Mouse (Mus musculus) liver, embryonic 13.5 days (tissue): ENCODE measurements at regions not wholly inside any gene's neighbourhood (a gene's known extent, or its start where the extent isn't known, plus 50 kb on each side); places are given as distances from the start of the nearest gene placed in this dataset.

Source experiments
- ATAC-seq: fragments of 200-750 bp; cut with Nextera tagmentation; 2 replicates; pipeline ENCODE4 v1.8.0; 2017; ENCODE audit warnings: low read depth, mild to moderate bottlenecking, moderate number of reproducible peaks, moderate library complexity
- DNase-seq: peaks from one replicate; pipeline ENCODE4 v3.0.0; 2022
- H3K27ac ChIP-seq: fragments of 300-500 bp; sonication (generic); 2 replicates; pipeline ENCODE4 v1.5.1; 2015; ENCODE audit warnings: moderate library complexity, mild to moderate bottlenecking, inconsistent platforms
- H3K27me3 ChIP-seq: fragments of 300-500 bp; sonication (generic); 2 replicates; pipeline ENCODE4 v1.6.1; 2015; ENCODE audit warnings: mild to moderate bottlenecking, inconsistent platforms
- H3K36me3 ChIP-seq: fragments of 300-500 bp; sonication (generic); 2 replicates; pipeline ENCODE4 v1.6.1; 2015; ENCODE audit warnings: mild to moderate bottlenecking, inconsistent platforms
- H3K4me1 ChIP-seq: fragments of 300-500 bp; sonication (generic); replicated peaks from 2 replicates; pipeline ENCODE4 v1.6.1; 2015; ENCODE audit warnings: inconsistent platforms
- H3K4me2 ChIP-seq: fragments of 300-500 bp; sonication (generic); 2 replicates; pipeline ENCODE4 v1.6.1; 2015; ENCODE audit warnings: inconsistent platforms, mild to moderate bottlenecking, moderate library complexity
- H3K4me3 ChIP-seq: fragments of 300-500 bp; sonication (generic); replicated peaks from 2 replicates; pipeline ENCODE4 v1.5.1; 2015; ENCODE audit warnings: mild to moderate bottlenecking, inconsistent platforms
- H3K9ac ChIP-seq: fragments of 300-500 bp; sonication (generic); 2 replicates; pipeline ENCODE4 v1.6.1; 2015; ENCODE audit warnings: mild to moderate bottlenecking, inconsistent platforms
- H3K9me3 ChIP-seq: fragments of 300-500 bp; sonication (generic); replicated peaks from 2 replicates; pipeline ENCODE4 v1.6.1; 2016; ENCODE audit warnings: inconsistent platforms
- WGBS: fragments of 180-500 bp; shearing (Covaris S2); methylation state at CpG from one replicate; pipeline ENCODE4 v1.1.7; 2015; ENCODE audit not compliant: insufficient replicate concordance; 5-methylcytosine and 5-hydroxymethylcytosine counted together

DNA sequence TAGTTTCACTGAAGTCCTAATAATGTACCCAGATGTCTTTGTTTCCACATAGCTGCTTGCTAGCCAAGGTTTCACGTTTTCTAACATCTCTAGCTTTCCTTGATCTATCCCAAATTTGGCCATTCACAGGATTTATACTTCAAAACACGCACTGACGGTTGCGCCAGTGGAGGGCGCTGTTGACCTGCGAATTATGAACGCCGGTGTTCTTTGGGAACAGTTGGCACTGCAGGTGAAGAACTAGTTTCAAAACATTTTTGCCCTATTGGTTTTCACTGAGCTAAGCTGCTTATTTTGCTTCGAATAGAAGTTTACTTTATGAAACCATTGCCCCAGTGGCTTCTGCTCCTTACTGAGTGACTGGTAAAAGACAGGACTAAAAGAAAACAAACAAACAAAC is 76.7 kb upstream of the Slitrk3 start:
- H3K27me3 ChIP-seq, result no peaks in the 10 kb centered on the region
- H3K36me3 ChIP-seq, result no peaks in the 10 kb centered on the region
- H3K4me2 ChIP-seq, result no peak overlapping the region
- H3K9me3 ChIP-seq, result no peaks in the 10 kb centered on the region
- ATAC-seq (no peak), DNase-seq (no peak)
- 4% methylated on average over 9 of the region's 9 CpGs for WGBS
- no peak overlapping the region for H3K27ac ChIP-seq
- no peak overlapping the region for H3K9ac ChIP-seq
- no peaks in the 10 kb centered on the region for H3K4me1 ChIP-seq
- no peak overlapping the region for H3K4me3 ChIP-seq

DNA sequence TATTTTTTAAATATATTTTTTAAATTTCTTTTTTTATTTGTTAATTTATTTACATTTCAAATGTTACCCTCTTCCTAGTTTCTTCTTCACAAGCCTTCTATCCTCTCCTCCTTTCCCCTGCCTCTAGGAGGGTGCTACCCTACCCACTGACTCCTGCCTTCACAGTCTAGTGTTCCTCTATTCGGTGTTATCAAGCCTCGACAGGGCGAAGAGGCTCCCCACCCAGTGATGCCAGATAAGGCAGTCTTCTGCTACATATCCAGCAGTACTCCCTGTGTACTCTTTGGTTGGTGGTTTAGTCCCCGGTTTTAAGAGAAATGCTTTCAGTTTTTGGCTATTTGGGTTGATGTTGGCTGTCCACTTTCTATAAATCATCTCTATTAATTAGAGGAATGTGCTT is 67.5 kb upstream of the Slitrk3 start:
- Histone ChIP-seq H3K4me1 (no peaks in the 10 kb centered on the region), H3K4me2 (0 out of 2 replicates have a peak overlapping the region, but pooled peaks have one; percentile 13), H3K9me3 (no peaks in the 10 kb centered on the region), H3K27me3 (no peaks in the 10 kb centered on the region), H3K9ac (no peak overlapping the region), H3K36me3 (no peaks in the 10 kb centered on the region), H3K4me3 (no peak overlapping the region), H3K27ac (no peak overlapping the region)
- 34% methylated on average over 4 of the region's 4 CpGs for WGBS
- ATAC-seq (peak; percentile 100), DNase-seq (peak; percentile 22)

DNA sequence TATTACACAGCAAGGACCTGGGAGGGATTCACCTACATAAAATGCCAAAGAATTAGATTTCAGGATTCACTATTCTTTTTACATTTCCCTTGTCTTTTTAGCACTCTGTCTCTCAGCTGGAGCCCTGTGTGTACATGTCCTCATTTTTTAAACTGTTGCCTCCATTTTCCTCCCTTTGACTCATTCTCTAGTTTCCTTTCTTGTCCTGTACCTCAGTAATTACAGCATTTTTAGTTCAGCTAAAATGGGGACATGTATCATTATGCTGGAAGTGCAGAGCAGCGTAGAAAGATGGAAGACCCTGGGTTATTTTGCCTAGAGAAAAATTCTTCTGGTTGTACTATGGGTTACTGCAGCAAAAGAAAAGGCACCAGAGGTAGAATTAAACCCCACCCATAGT is 51.5 kb upstream of the Slitrk3 start:
- ATAC-seq (no peak), DNase-seq (no peak)
- Histone ChIP-seq H3K27me3 (no peaks in the 10 kb centered on the region), H3K9ac (no peak overlapping the region), H3K4me1 (no peaks in the 10 kb centered on the region), H3K9me3 (no peaks in the 10 kb centered on the region), H3K27ac (no peak overlapping the region), H3K4me3 (no peak overlapping the region), H3K4me2 (no peak overlapping the region), H3K36me3 (no peaks in the 10 kb centered on the region)
- 61% methylated on average over 1 of the region's 1 CpGs for WGBS
